Comparison of ENCODE assay signal across 27 mouse cellular contexts in genomic region chr11:41644083-41644482, GRCm38 (mm10).
DNase-seq lines count a peak whose midpoint lies in the region; ATAC-seq and TF ChIP-seq lines count a peak whose summit lies in the region.
"Had no signal": no experiment of that assay in that cellular context is flagged by ENCODE, and none has a peak within 500 bp of the region (broad histone marks: within the 10 kb centered on the region; RNA-seq: fewer than 3 reads in every experiment).

No protein-coding gene starts in this region.

- H3K27me3 ChIP-seq in hindbrain, embryonic 10.5 days (ENCODE audit: insufficient read depth, poor library complexity, severe bottlenecking): no peaks in the 10 kb centered on the region
- H3K27me3 ChIP-seq in hindbrain, postnatal 0 days (ENCODE audit: insufficient read depth, low read length): no peaks in the 10 kb centered on the region
- no peaks in the 10 kb centered on the region for H3K27me3 ChIP-seq in kidney, embryonic 16.5 days (ENCODE audit: insufficient read depth, low read length)
- no peaks in the 10 kb centered on the region for H3K27me3 ChIP-seq in midbrain, embryonic 12.5 days
- H3K27me3 ChIP-seq in midbrain, postnatal 0 days (ENCODE audit: insufficient read depth, low read length): no peaks in the 10 kb centered on the region
- H3K27me3 ChIP-seq in midbrain, embryonic 13.5 days: no peaks in the 10 kb centered on the region
- H3K27me3 ChIP-seq: embryonic facial prominence, embryonic 15.5 days; heart, embryonic 15.5 days; limb, embryonic 12.5 days; neural tube, embryonic 13.5 days had no signal

- H3K27ac ChIP-seq in hindbrain, embryonic 10.5 days: peak overlapping the region; percentile 81; the same call in 1 of the 2 replicates
- H3K27ac ChIP-seq in hindbrain, postnatal 0 days: no peak overlapping the region
- peak overlapping the region; percentile 34; the same call in 1 of the 2 replicates for H3K27ac ChIP-seq in kidney, embryonic 16.5 days (ENCODE audit: low read length)
- H3K27ac ChIP-seq in midbrain, embryonic 12.5 days (replicated peaks): no peak overlapping the region; the same call in 1 of the 2 replicates
- H3K27ac ChIP-seq in midbrain, postnatal 0 days (ENCODE audit: low read depth, low read length): no peak overlapping the region
- peak overlapping the region; percentile 30; the same call in 1 of the 2 replicates for H3K27ac ChIP-seq in midbrain, embryonic 13.5 days
- H3K27ac ChIP-seq: embryonic facial prominence, embryonic 15.5 days; heart, embryonic 10.5 days; limb, embryonic 12.5 days; neural tube, embryonic 13.5 days had no signal

- TF ChIP-seq CTCF in hindbrain, postnatal 0 days (IDR thresholded peaks at IDR 0.05; ENCODE audit: low read depth): no peak
- no peak for TF ChIP-seq CTCF in midbrain, postnatal 0 days (IDR thresholded peaks at IDR 0.05)

- no peak overlapping the region for H3K4me3 ChIP-seq in hindbrain, embryonic 10.5 days
- no peak overlapping the region for H3K4me3 ChIP-seq in hindbrain, postnatal 0 days (ENCODE audit: low read length)
- no peak overlapping the region for H3K4me3 ChIP-seq in kidney, embryonic 16.5 days (ENCODE audit: low read length)
- no peak overlapping the region for H3K4me3 ChIP-seq in midbrain, embryonic 12.5 days
- H3K4me3 ChIP-seq in midbrain, postnatal 0 days (ENCODE audit: low read depth, low read length): no peak overlapping the region
- H3K4me3 ChIP-seq in midbrain, embryonic 13.5 days (replicated peaks): no peak overlapping the region
- H3K4me3 ChIP-seq: embryonic facial prominence, embryonic 15.5 days; heart, embryonic 10.5 days; heart, embryonic 15.5 days; limb, embryonic 12.5 days; neural tube, embryonic 13.5 days had no signal

- H3K9me3 ChIP-seq in hindbrain, embryonic 10.5 days: no peaks in the 10 kb centered on the region
- no peaks in the 10 kb centered on the region for H3K9me3 ChIP-seq in hindbrain, postnatal 0 days (ENCODE audit: low read length)
- no peaks in the 10 kb centered on the region for H3K9me3 ChIP-seq in kidney, embryonic 16.5 days (ENCODE audit: low read length)
- no peaks in the 10 kb centered on the region for H3K9me3 ChIP-seq in midbrain, embryonic 12.5 days
- H3K9me3 ChIP-seq in midbrain, postnatal 0 days (ENCODE audit: low read length): no peaks in the 10 kb centered on the region
- no peaks in the 10 kb centered on the region for H3K9me3 ChIP-seq in midbrain, embryonic 13.5 days
- H3K9me3 ChIP-seq: embryonic facial prominence, embryonic 15.5 days; G1E; heart, embryonic 10.5 days; heart, embryonic 15.5 days; limb, embryonic 12.5 days; neural tube, embryonic 13.5 days had no signal

- H3K4me1 ChIP-seq in hindbrain, embryonic 10.5 days (replicated peaks): peaks cover 27% of the 10 kb centered on the region
- no peaks in the 10 kb centered on the region for H3K4me1 ChIP-seq in hindbrain, postnatal 0 days (ENCODE audit: insufficient read depth, low read length)
- peaks cover 12% of the 10 kb centered on the region for H3K4me1 ChIP-seq in kidney, embryonic 16.5 days (ENCODE audit: insufficient read depth, low read length)
- H3K4me1 ChIP-seq in midbrain, embryonic 12.5 days: peaks cover 11% of the 10 kb centered on the region; the same call in 1 of the 2 replicates
- 0 out of 2 replicates have a peak, but pooled peaks cover 2% of the 10 kb centered on the region for H3K4me1 ChIP-seq in midbrain, postnatal 0 days (ENCODE audit: insufficient read depth, low read length)
- peaks cover 25% of the 10 kb centered on the region for H3K4me1 ChIP-seq in midbrain, embryonic 13.5 days (replicated peaks)
- H3K4me1 ChIP-seq: heart, embryonic 15.5 days; limb, embryonic 12.5 days had no signal

- no peak for DNase-seq in hindbrain, embryonic 10.5 days (ENCODE audit: low spot score)
- DNase-seq in hindbrain, postnatal 0 days (ENCODE audit: low spot score): no peak
- no peak for DNase-seq in kidney, postnatal 10 days
- no peak for DNase-seq in midbrain, postnatal 0 days (ENCODE audit: low spot score)
- DNase-seq: adrenal gland, adult 8-10 months; cerebellum, adult 8-10 months; cerebellum, postnatal 25 days; gastrocnemius, postnatal 25 days; heart, adult 11 months; heart, postnatal 36 days; kidney, postnatal 14 days; liver, postnatal 0 days; lung, postnatal 36 days; thymus, adult 2 months; thymus, postnatal 36 days had no signal

- 48% methylated on average over 3 of the region's 3 CpGs for WGBS in hindbrain, embryonic 10.5 days
- WGBS in hindbrain, postnatal 0 days: 17% methylated on average over 3 of the region's 3 CpGs
- 72% methylated on average over 3 of the region's 3 CpGs for WGBS in kidney, embryonic 16.5 days
- WGBS in midbrain, embryonic 12.5 days: 39% methylated on average over 3 of the region's 3 CpGs
- WGBS in midbrain, postnatal 0 days: 32% methylated on average over 3 of the region's 3 CpGs
- 35% methylated on average over 3 of the region's 3 CpGs for WGBS in midbrain, embryonic 13.5 days

- H3K36me3 ChIP-seq in hindbrain, embryonic 10.5 days: no peaks in the 10 kb centered on the region
- no peaks in the 10 kb centered on the region for H3K36me3 ChIP-seq in hindbrain, postnatal 0 days (ENCODE audit: insufficient read depth, low read length)
- no peaks in the 10 kb centered on the region for H3K36me3 ChIP-seq in kidney, embryonic 16.5 days (ENCODE audit: insufficient read depth, low read length)
- no peaks in the 10 kb centered on the region for H3K36me3 ChIP-seq in midbrain, embryonic 12.5 days
- no peaks in the 10 kb centered on the region for H3K36me3 ChIP-seq in midbrain, postnatal 0 days (ENCODE audit: insufficient read depth, low read length)
- H3K36me3 ChIP-seq in midbrain, embryonic 13.5 days: no peaks in the 10 kb centered on the region
- H3K36me3 ChIP-seq: embryonic facial prominence, embryonic 15.5 days; G1E; heart, embryonic 10.5 days; heart, embryonic 15.5 days; limb, embryonic 12.5 days; neural tube, embryonic 13.5 days had no signal

- ATAC-seq in hindbrain, postnatal 0 days: no peak
- ATAC-seq in kidney, embryonic 16.5 days (ENCODE audit: low FRiP score, low TSS enrichment): no peak
- peak; percentile 35; the same call in 1 of the 2 replicates for ATAC-seq in midbrain, embryonic 12.5 days (ENCODE audit: low FRiP score, low read depth)
- ATAC-seq in midbrain, postnatal 0 days (ENCODE audit: low FRiP score): no peak
- no peak for ATAC-seq in midbrain, embryonic 13.5 days
- no peak for ATAC-seq in erythroblast, adult 5-6 weeks (replicated peaks; ENCODE audit: low FRiP score, poor library complexity, severe bottlenecking)
- ATAC-seq: intestine, embryonic 16.5 days; liver, postnatal 0 days had no signal

- no peak overlapping the region for H3K4me2 ChIP-seq in hindbrain, postnatal 0 days (ENCODE audit: low read depth, low read length)
- no peak overlapping the region for H3K4me2 ChIP-seq in kidney, embryonic 16.5 days (replicated peaks; ENCODE audit: low read depth, low read length)
- no peak overlapping the region for H3K4me2 ChIP-seq in midbrain, embryonic 12.5 days (replicated peaks)
- no peak overlapping the region for H3K4me2 ChIP-seq in midbrain, postnatal 0 days (ENCODE audit: low read depth, low read length, poor library complexity, severe bottlenecking)
- H3K4me2 ChIP-seq in midbrain, embryonic 13.5 days (replicated peaks): no peak overlapping the region
- H3K4me2 ChIP-seq: embryonic facial prominence, embryonic 15.5 days; heart, embryonic 15.5 days; limb, embryonic 12.5 days; liver, embryonic 11.5 days had no signal

- no peak overlapping the region for H3K9ac ChIP-seq in hindbrain, postnatal 0 days (replicated peaks; ENCODE audit: low read length)
- no peak overlapping the region for H3K9ac ChIP-seq in kidney, embryonic 16.5 days (replicated peaks; ENCODE audit: low read length)
- H3K9ac ChIP-seq in midbrain, embryonic 12.5 days (replicated peaks): no peak overlapping the region
- no peak overlapping the region for H3K9ac ChIP-seq in midbrain, postnatal 0 days (replicated peaks; ENCODE audit: low read length, poor library complexity, severe bottlenecking)
- no peak overlapping the region for H3K9ac ChIP-seq in midbrain, embryonic 13.5 days (replicated peaks)
- H3K9ac ChIP-seq: embryonic facial prominence, embryonic 15.5 days; heart, embryonic 15.5 days; limb, embryonic 12.5 days; liver, postnatal 0 days; neural tube, embryonic 13.5 days had no signal

Comparison
In these comparisons a context has a peak if more than half of its experiments do, and no peak if none do; other contexts are left out.
1. H3K27ac ChIP-seq: peak in hindbrain, embryonic 10.5 days (single experiment), kidney, embryonic 16.5 days (single experiment) and midbrain, embryonic 13.5 days (single experiment); none in hindbrain, postnatal 0 days (single experiment), midbrain, embryonic 12.5 days (single experiment) and midbrain, postnatal 0 days (single experiment).